Comparison of ENCODE assay signal across 8 mouse cellular contexts in the genomic region with DNA sequence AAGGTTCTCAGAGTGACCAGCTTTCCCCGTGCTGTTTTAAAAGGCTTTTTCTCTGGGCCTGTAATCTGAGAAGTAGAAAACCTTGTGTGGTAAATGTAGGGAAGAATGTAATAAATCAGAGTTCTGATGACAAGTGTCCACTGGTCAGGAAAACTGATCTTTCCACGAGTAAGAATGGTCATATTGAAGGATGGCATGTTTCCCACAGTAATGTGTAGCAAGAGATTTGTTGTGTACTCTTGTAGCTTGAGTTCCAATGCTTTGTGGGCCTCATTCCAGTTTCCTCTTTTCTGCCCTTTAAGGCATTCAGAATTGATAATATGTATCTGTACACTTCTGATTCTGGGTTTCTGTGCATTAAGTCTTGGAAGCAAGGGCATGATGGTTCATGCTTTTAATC. TPM values are rescaled to one million over a fixed set of nuclear protein-coding genes. Genes with fewer than 3 reads are reported as not detected.
DNase-seq lines count a peak whose midpoint lies in the region; ATAC-seq and TF ChIP-seq lines count a peak whose summit lies in the region.

No protein-coding gene starts in this region.

- peaks cover 23% of the 10 kb centered on the region for H3K4me1 ChIP-seq in kidney, embryonic 16.5 days (ENCODE audit: insufficient read depth, low read length)
- no peaks in the 10 kb centered on the region; the same call in 1 of the 2 replicates for H3K4me1 ChIP-seq in bone marrow, adult 2 months (ENCODE audit: control insufficient read depth, insufficient read depth, low read length)
- H3K4me1 ChIP-seq in hindbrain, embryonic 14.5 days (replicated peaks; ENCODE audit: control insufficient read depth, insufficient read depth, low read length) = peaks cover 19% of the 10 kb centered on the region
- H3K4me1 ChIP-seq in midbrain, embryonic 15.5 days = peaks cover 29% of the 10 kb centered on the region

- TF ChIP-seq CTCF in bone marrow, adult 2 months (IDR thresholded peaks at IDR 0.05; ENCODE audit: control insufficient read depth, insufficient read depth, low read length) = no peak

- peak overlapping the region; percentile 98 for H3K4me3 ChIP-seq in kidney, embryonic 16.5 days (ENCODE audit: low read length)
- peak overlapping the region; percentile 87 for H3K4me3 ChIP-seq in bone marrow, adult 2 months (replicated peaks; ENCODE audit: control insufficient read depth, low read depth, low read length)
- peak overlapping the region; percentile 94 for H3K4me3 ChIP-seq in hindbrain, embryonic 14.5 days (replicated peaks; ENCODE audit: low read length)
- peak overlapping the region; percentile 96 for H3K4me3 ChIP-seq in midbrain, embryonic 15.5 days

- H3K27ac ChIP-seq in kidney, embryonic 16.5 days (ENCODE audit: low read length) = peak overlapping the region; percentile 98
- no peak overlapping the region for H3K27ac ChIP-seq in bone marrow, adult 2 months (ENCODE audit: control insufficient read depth, insufficient read depth, low read depth, low read length, poor library complexity)
- no peak overlapping the region for H3K27ac ChIP-seq in hindbrain, embryonic 14.5 days
- H3K27ac ChIP-seq in midbrain, embryonic 15.5 days = no peak overlapping the region

- H3K4me2 ChIP-seq in kidney, embryonic 16.5 days (replicated peaks; ENCODE audit: low read depth, low read length) = peak overlapping the region; percentile 94
- H3K4me2 ChIP-seq in hindbrain, embryonic 14.5 days (replicated peaks) = peak overlapping the region; percentile 83
- H3K4me2 ChIP-seq in midbrain, embryonic 15.5 days = peak overlapping the region; percentile 88

- ATAC-seq in kidney, embryonic 16.5 days (ENCODE audit: low FRiP score, low TSS enrichment) = no peak
- no peak for ATAC-seq in hindbrain, embryonic 14.5 days (ENCODE audit: low FRiP score)
- no peak for ATAC-seq in midbrain, embryonic 15.5 days (replicated peaks)

- WGBS in kidney, embryonic 16.5 days = 1% methylated on average over 2 of the region's 2 CpGs
- 0% methylated on average over 2 of the region's 2 CpGs for WGBS in bone marrow, adult 2 months
- WGBS in hindbrain, embryonic 14.5 days = 2% methylated on average over 2 of the region's 2 CpGs
- WGBS in midbrain, embryonic 15.5 days = 5% methylated on average over 2 of the region's 2 CpGs

- no peak for DNase-seq in kidney, postnatal 14 days
- DNase-seq in hindbrain, embryonic 14.5 days (ENCODE audit: low spot score) = no peak
- DNase-seq in layer of hippocampus, postnatal 36 days = no peak
- no peak for DNase-seq in right cerebral cortex, adult 18-20 months
- DNase-seq in layer of hippocampus, adult 9-11 months = no peak

- H3K9ac ChIP-seq in kidney, embryonic 16.5 days (replicated peaks; ENCODE audit: low read length) = peak overlapping the region; percentile 99
- peak overlapping the region; percentile 95 for H3K9ac ChIP-seq in hindbrain, embryonic 14.5 days
- peak overlapping the region; percentile 99 for H3K9ac ChIP-seq in midbrain, embryonic 15.5 days

- no peak for TF ChIP-seq POLR2A in bone marrow, adult 2 months (IDR thresholded peaks at IDR 0.05; ENCODE audit: borderline replicate concordance, control insufficient read depth, low read depth, low read length)

- no peaks in the 10 kb centered on the region for H3K9me3 ChIP-seq in kidney, embryonic 16.5 days (ENCODE audit: low read length)
- H3K9me3 ChIP-seq in hindbrain, embryonic 14.5 days (ENCODE audit: control insufficient read depth, low read length) = no peaks in the 10 kb centered on the region
- H3K9me3 ChIP-seq in midbrain, embryonic 15.5 days = no peaks in the 10 kb centered on the region

- H3K27me3 ChIP-seq in kidney, embryonic 16.5 days (ENCODE audit: insufficient read depth, low read length) = no peaks in the 10 kb centered on the region
- H3K27me3 ChIP-seq in hindbrain, embryonic 14.5 days (ENCODE audit: control insufficient read depth, insufficient read depth, low read length) = no peaks in the 10 kb centered on the region
- H3K27me3 ChIP-seq in midbrain, embryonic 15.5 days (replicated peaks) = no peaks in the 10 kb centered on the region

- peaks cover 41% of the 10 kb centered on the region for H3K36me3 ChIP-seq in kidney, embryonic 16.5 days (ENCODE audit: insufficient read depth, low read length)
- H3K36me3 ChIP-seq in hindbrain, embryonic 14.5 days (replicated peaks; ENCODE audit: control insufficient read depth, insufficient read depth) = peaks cover 54% of the 10 kb centered on the region
- H3K36me3 ChIP-seq in midbrain, embryonic 15.5 days (replicated peaks) = peaks cover 31% of the 10 kb centered on the region

RNA-seq across cellular contexts. Expression of gene Sf1, which starts 1.4 kb away (rescaled TPM):
- polyA plus RNA-seq in kidney, embryonic 16.5 days (2015; fragmentation: Nextera tagmentation; extraction: Ambion mirVana) = 132 and 150 TPM in 2 replicates
- 120 and 184 TPM in 2 replicates for polyA plus RNA-seq in bone marrow, adult 2 months (2011; ENCODE audit: insufficient read depth, insufficient read length, low replicate concordance, missing spikeins)
- 103 and 112 TPM in 2 replicates for polyA plus RNA-seq in hindbrain, embryonic 14.5 days (2014; fragmentation: Nextera tagmentation; extraction: Ambion mirVana)
- 112 and 119 TPM in 2 replicates for polyA plus RNA-seq in midbrain, embryonic 15.5 days (2015; fragmentation: Nextera tagmentation; extraction: Ambion mirVana)
- total RNA-seq in layer of hippocampus, postnatal 36 days (2021) = 100 to 1,000 TPM; 188 to 222 TPM

RNA-seq across cellular contexts. Expression of gene Pygm, which starts 19.4 kb away (rescaled TPM):
- polyA plus RNA-seq in kidney, embryonic 16.5 days (2015; fragmentation: Nextera tagmentation; extraction: Ambion mirVana) = 36.2 and 38.3 TPM in 2 replicates
- polyA plus RNA-seq in bone marrow, adult 2 months (2011; ENCODE audit: insufficient read depth, insufficient read length, low replicate concordance, missing spikeins) = 3.7 and 4.3 TPM in 2 replicates
- 6.2 and 6.8 TPM in 2 replicates for polyA plus RNA-seq in hindbrain, embryonic 14.5 days (2014; fragmentation: Nextera tagmentation; extraction: Ambion mirVana)
- 5.9 and 9.5 TPM in 2 replicates for polyA plus RNA-seq in midbrain, embryonic 15.5 days (2015; fragmentation: Nextera tagmentation; extraction: Ambion mirVana)
- 10 to 100 TPM; 18.3 to 22.1 TPM for total RNA-seq in layer of hippocampus, postnatal 36 days (2021)

RNA-seq across cellular contexts. Expression of gene Map4k2, which starts 23.9 kb away (rescaled TPM):
- 25.9 and 28.7 TPM in 2 replicates for polyA plus RNA-seq in kidney, embryonic 16.5 days (2015; fragmentation: Nextera tagmentation; extraction: Ambion mirVana)
- polyA plus RNA-seq in bone marrow, adult 2 months (2011; ENCODE audit: insufficient read depth, insufficient read length, low replicate concordance, missing spikeins) = 128 and 324 TPM in 2 replicates
- polyA plus RNA-seq in hindbrain, embryonic 14.5 days (2014; fragmentation: Nextera tagmentation; extraction: Ambion mirVana) = 12.4 and 15.4 TPM in 2 replicates
- 20.0 and 21.7 TPM in 2 replicates for polyA plus RNA-seq in midbrain, embryonic 15.5 days (2015; fragmentation: Nextera tagmentation; extraction: Ambion mirVana)
- 10 to 100 TPM; 74.9 to 87.7 TPM for total RNA-seq in layer of hippocampus, postnatal 36 days (2021)

RNA-seq across cellular contexts. Expression of gene Men1, which starts 30.1 kb away (rescaled TPM):
- 93.0 and 96.2 TPM in 2 replicates for polyA plus RNA-seq in kidney, embryonic 16.5 days (2015; fragmentation: Nextera tagmentation; extraction: Ambion mirVana)
- 17.7 and 33.1 TPM in 2 replicates for polyA plus RNA-seq in bone marrow, adult 2 months (2011; ENCODE audit: insufficient read depth, insufficient read length, low replicate concordance, missing spikeins)
- 46.7 and 51.5 TPM in 2 replicates for polyA plus RNA-seq in hindbrain, embryonic 14.5 days (2014; fragmentation: Nextera tagmentation; extraction: Ambion mirVana)
- polyA plus RNA-seq in midbrain, embryonic 15.5 days (2015; fragmentation: Nextera tagmentation; extraction: Ambion mirVana) = 79.8 and 85.6 TPM in 2 replicates
- 10 to 100 TPM; 63.3 to 69.8 TPM for total RNA-seq in layer of hippocampus, postnatal 36 days (2021)

RNA-seq across cellular contexts. Expression of gene Rasgrp2, which starts 34.3 kb away (rescaled TPM):
- 105 and 121 TPM in 2 replicates for polyA plus RNA-seq in kidney, embryonic 16.5 days (2015; fragmentation: Nextera tagmentation; extraction: Ambion mirVana)
- 656 and 1,280 TPM in 2 replicates for polyA plus RNA-seq in bone marrow, adult 2 months (2011; ENCODE audit: insufficient read depth, insufficient read length, low replicate concordance, missing spikeins)
- 89.2 and 111 TPM in 2 replicates for polyA plus RNA-seq in hindbrain, embryonic 14.5 days (2014; fragmentation: Nextera tagmentation; extraction: Ambion mirVana)
- 73.1 and 93.6 TPM in 2 replicates for polyA plus RNA-seq in midbrain, embryonic 15.5 days (2015; fragmentation: Nextera tagmentation; extraction: Ambion mirVana)
- 10 to 100 TPM; 23.8 to 34.5 TPM for total RNA-seq in layer of hippocampus, postnatal 36 days (2021)
